40 mouse cellular contexts compared by ENCODE assay signal in the genomic region with DNA sequence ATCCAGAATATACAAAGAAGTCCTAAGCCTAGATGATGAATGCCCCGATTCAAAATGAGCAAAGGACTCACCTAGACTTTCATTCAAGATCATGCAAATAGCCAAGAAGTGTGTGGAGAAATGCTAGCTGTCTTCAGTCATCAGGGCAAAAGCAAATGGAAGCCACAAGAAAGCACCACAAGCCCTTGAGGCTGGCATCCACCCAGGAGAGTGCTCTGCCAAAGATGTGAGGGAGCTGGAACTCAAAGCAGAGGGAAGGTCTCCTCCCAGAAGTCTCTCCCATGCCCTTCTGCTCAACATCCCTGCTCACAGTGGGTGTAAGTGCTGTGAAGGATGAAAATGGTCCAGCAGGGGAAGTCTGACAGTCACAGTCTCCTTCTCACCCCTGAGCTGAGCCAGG. TPM values are rescaled to one million over a fixed set of nuclear protein-coding genes. Genes with fewer than 3 reads are reported as not detected.
"Had no signal": no experiment of that assay in that cellular context is flagged by ENCODE, and none has a peak within 500 bp of the region (broad histone marks: within the 10 kb centered on the region; RNA-seq: fewer than 3 reads in every experiment).

No protein-coding gene starts in this region.

- H3K9ac ChIP-seq: heart, embryonic 12.5 days; hindbrain, embryonic 12.5 days; hindbrain, embryonic 14.5 days; intestine, embryonic 15.5 days; limb, embryonic 13.5 days; limb, embryonic 15.5 days; liver, embryonic 12.5 days; liver, embryonic 14.5 days had no signal

- H3K4me1 ChIP-seq: heart, embryonic 12.5 days; hindbrain, embryonic 10.5 days; hindbrain, embryonic 12.5 days; intestine, embryonic 15.5 days; limb, embryonic 13.5 days; limb, embryonic 15.5 days; liver, embryonic 12.5 days had no signal

- H3K4me3 ChIP-seq: gastrocnemius, adult 2 months; heart, embryonic 12.5 days; hindbrain, embryonic 10.5 days; hindbrain, embryonic 12.5 days; intestine, embryonic 15.5 days; layer of hippocampus, adult 2 months; limb, embryonic 13.5 days; limb, embryonic 15.5 days; liver, embryonic 12.5 days had no signal

- H3K27me3 ChIP-seq: heart, embryonic 12.5 days; hindbrain, embryonic 12.5 days; intestine, embryonic 15.5 days; limb, embryonic 13.5 days; limb, embryonic 15.5 days; liver, embryonic 12.5 days had no signal

- H3K4me2 ChIP-seq: heart, embryonic 12.5 days; hindbrain, embryonic 12.5 days; hindbrain, embryonic 14.5 days; intestine, embryonic 15.5 days; limb, embryonic 13.5 days; limb, embryonic 15.5 days; liver, embryonic 12.5 days had no signal

- H3K36me3 ChIP-seq: heart, embryonic 12.5 days; hindbrain, embryonic 10.5 days; hindbrain, embryonic 12.5 days; intestine, embryonic 15.5 days; limb, embryonic 13.5 days; limb, embryonic 15.5 days; liver, embryonic 12.5 days had no signal

- H3K9me3 ChIP-seq: heart, embryonic 12.5 days; hindbrain, embryonic 10.5 days; hindbrain, embryonic 12.5 days; intestine, embryonic 15.5 days; limb, embryonic 13.5 days; limb, embryonic 15.5 days; liver, embryonic 12.5 days had no signal

- DNase-seq: gastrocnemius, adult 2 months; gastrocnemius, postnatal 10 days; gastrocnemius, postnatal 25 days; heart, adult 18-20 months; heart, postnatal 10 days; heart, postnatal 4 days; kidney, adult 18-20 months; kidney, adult 8-10 months; kidney, postnatal 10 days; kidney, postnatal 25 days; kidney, postnatal 4 days; lung, adult 18-20 months had no signal

- H3K27ac ChIP-seq: gastrocnemius, adult 2 months; hindbrain, embryonic 10.5 days; hindbrain, embryonic 12.5 days; hindbrain, embryonic 14.5 days; intestine, embryonic 15.5 days; layer of hippocampus, adult 2 months; limb, embryonic 13.5 days; limb, embryonic 15.5 days; liver, embryonic 12.5 days; liver, embryonic 14.5 days had no signal

- ATAC-seq: hindbrain, embryonic 16.5 days; inflammation-experienced regulatory T-cells, adult 6 months; intestine, embryonic 15.5 days; intestine, postnatal 0 days; liver, embryonic 12.5 days had no signal

RNA-seq across cellular contexts. Expression of gene Gm9195, which starts 52.7 kb away (rescaled TPM):
- total RNA-seq: gastrocnemius, adult 2 months; gastrocnemius, postnatal 10 days; gastrocnemius, postnatal 25 days; gastrocnemius, postnatal 4 days; granulocyte monocyte progenitor cell, adult 5-6 weeks; heart, adult 18-20 months; heart, postnatal 10 days; heart, postnatal 25 days; heart, postnatal 4 days; layer of hippocampus, adult 2 months; layer of hippocampus, postnatal 10 days; layer of hippocampus, postnatal 25 days; left cerebral cortex, adult 18-20 months; left cerebral cortex, adult 8-10 months; left cerebral cortex, postnatal 10 days; left cerebral cortex, postnatal 36 days; liver, adult 2 months had no signal
- polyA plus RNA-seq: heart, embryonic 12.5 days; heart, embryonic 14.5 days; hindbrain, embryonic 10.5 days; hindbrain, embryonic 12.5 days; hindbrain, embryonic 14.5 days; hindbrain, embryonic 16.5 days; inflammation-experienced regulatory T-cells, adult 6 months; intestine, embryonic 15.5 days; intestine, postnatal 0 days; kidney, embryonic 14.5 days; kidney, embryonic 16.5 days; limb, embryonic 11.5 days; limb, embryonic 13.5 days; limb, embryonic 15.5 days; liver, adult 2 months; liver, embryonic 12.5 days; liver, embryonic 14.5 days; liver, embryonic 16.5 days had no signal
